Mouse (Mus musculus): Measurements from ENCODE around the gene Dnah5. TPM values are rescaled to one million over a fixed set of nuclear protein-coding genes. Genes with fewer than 3 reads are reported as not detected.
"Not testable (repeated sequence)": the region's sequence is repeated elsewhere in the genome, so short reads cannot be mapped to it uniquely, and the experiment has no call there.

Dnah5 gene
- total RNA-seq, 1 experiment from 2014 or later = not detected

GRCm38 (mm10) chr15:28404630-28405029 lies 201.1 kb downstream of the Dnah5 start:
- ATAC-seq (replicated peaks; ENCODE audit: insufficient number of reproducible peaks, low FRiP score, low TSS enrichment, poor library complexity, severe bottlenecking) = no peak

- ATAC-seq (replicated peaks; ENCODE audit: insufficient number of reproducible peaks, low FRiP score, low TSS enrichment, poor library complexity, severe bottlenecking) = no peak
Observed at GRCm38 (mm10) chr15:28405136-28405535, 201.6 kb downstream of the Dnah5 start.

- no peak for ATAC-seq (replicated peaks; ENCODE audit: insufficient number of reproducible peaks, low FRiP score, low TSS enrichment, poor library complexity, severe bottlenecking)
Observed at GRCm38 (mm10) chr15:28439702-28440101, 236.2 kb downstream of the Dnah5 start.

GRCm38 (mm10) chr15:28444494-28444893 lies 240.9 kb downstream of the Dnah5 start:
- no peak for ATAC-seq (replicated peaks; ENCODE audit: insufficient number of reproducible peaks, low FRiP score, low TSS enrichment, poor library complexity, severe bottlenecking)

- ATAC-seq (replicated peaks; ENCODE audit: insufficient number of reproducible peaks, low FRiP score, low TSS enrichment, poor library complexity, severe bottlenecking) = not testable (repeated sequence)
Observed at GRCm38 (mm10) chr15:28461091-28461778, 257.7 kb downstream of the Dnah5 start.

GRCm38 (mm10) chr15:28466591-28467247 lies 263.2 kb downstream of the Dnah5 start:
- ATAC-seq (replicated peaks; ENCODE audit: insufficient number of reproducible peaks, low FRiP score, low TSS enrichment, poor library complexity, severe bottlenecking) = no peak

GRCm38 (mm10) chr15:28473749-28474390 lies 270.3 kb downstream of the Dnah5 start:
- ATAC-seq (replicated peaks; ENCODE audit: insufficient number of reproducible peaks, low FRiP score, low TSS enrichment, poor library complexity, severe bottlenecking) = no peak

- ATAC-seq (replicated peaks; ENCODE audit: insufficient number of reproducible peaks, low FRiP score, low TSS enrichment, poor library complexity, severe bottlenecking) = no peak
Observed at GRCm38 (mm10) chr15:28502820-28503219, 299.3 kb downstream of the Dnah5 start.

- no peak for ATAC-seq (replicated peaks; ENCODE audit: insufficient number of reproducible peaks, low FRiP score, low TSS enrichment, poor library complexity, severe bottlenecking)
Observed at GRCm38 (mm10) chr15:28515176-28515575, 311.6 kb downstream of the Dnah5 start.

Other genes starting within 250 kb of the Dnah5 start
- 27.7 to 49.9 TPM (median 33.9 TPM) in 3 replicates for gene Trio, start 177.9 kb upstream of the Dnah5 start, total RNA-seq (2017)

Data from monocyte, adult 5-6 weeks (primary cell).